In genomic region chr11:31740409-31740808, GRCm38 (mm10) we compare ENCODE assay signal across 31 mouse cellular contexts.
DNase-seq lines count a peak whose midpoint lies in the region; ATAC-seq and TF ChIP-seq lines count a peak whose summit lies in the region.
"Had no signal": no experiment of that assay in that cellular context is flagged by ENCODE, and none has a peak within 500 bp of the region (broad histone marks: within the 10 kb centered on the region; RNA-seq: fewer than 3 reads in every experiment).

No protein-coding gene starts in this region.

- ATAC-seq in lung, embryonic 14.5 days (ENCODE audit: insufficient read depth) = peak; percentile 62
- peak; percentile 81 for ATAC-seq in lung, postnatal 0 days
- ATAC-seq: forebrain, embryonic 15.5 days; hindbrain, embryonic 16.5 days; Patski had no signal

- H3K9ac ChIP-seq in lung, embryonic 14.5 days = no peak overlapping the region
- no peak overlapping the region for H3K9ac ChIP-seq in lung, postnatal 0 days (replicated peaks; ENCODE audit: low read depth)
- H3K9ac ChIP-seq: embryonic facial prominence, embryonic 12.5 days; embryonic facial prominence, embryonic 15.5 days; forebrain, embryonic 12.5 days; forebrain, embryonic 15.5 days; heart, embryonic 12.5 days; heart, embryonic 15.5 days; hindbrain, embryonic 13.5 days had no signal

- TF ChIP-seq EP300 in lung, postnatal 0 days (IDR thresholded peaks at IDR 0.05) = peak; percentile 98

- WGBS in lung, embryonic 14.5 days = 56% methylated on average over 5 of the region's 5 CpGs
- 52% methylated on average over 5 of the region's 5 CpGs for WGBS in lung, postnatal 0 days

- H3K36me3 ChIP-seq in lung, embryonic 14.5 days (ENCODE audit: insufficient read depth) = no peaks in the 10 kb centered on the region
- H3K36me3 ChIP-seq in lung, postnatal 0 days (ENCODE audit: insufficient read depth, low read length) = no peaks in the 10 kb centered on the region
- H3K36me3 ChIP-seq: embryonic facial prominence, embryonic 12.5 days; embryonic facial prominence, embryonic 15.5 days; forebrain, embryonic 12.5 days; forebrain, embryonic 15.5 days; G1E; heart, embryonic 12.5 days; heart, embryonic 15.5 days; hindbrain, embryonic 10.5 days; hindbrain, embryonic 13.5 days had no signal

- DNase-seq in lung, adult 18-20 months = peak; percentile 81 to 88
- peak; percentile 74 for DNase-seq in lung, embryonic 14.5 days
- DNase-seq in lung, postnatal 0 days (ENCODE audit: low spot score) = peak; percentile 91
- peak; percentile 83 for DNase-seq in lung, postnatal 25 days (ENCODE audit: low spot score)
- DNase-seq in embryo, embryonic 9.5 days (ENCODE audit: extremely low spot score) = no peak
- DNase-seq in adrenal gland, postnatal 14 days = no peak
- DNase-seq in kidney, adult 9 months = no peak
- no peak for DNase-seq in cerebellum, adult 11 months
- DNase-seq: adrenal gland, postnatal 10 days; B cell, adult 2 months; cerebellum, adult 11-12 months; cerebellum, adult 8-10 months; cerebellum, postnatal 10 days; cerebellum, postnatal 36 days; gastrocnemius, postnatal 10 days; gastrocnemius, postnatal 36 days; heart, adult 11 months; heart, postnatal 10 days; heart, postnatal 36 days had no signal

- H3K4me3 ChIP-seq in lung, embryonic 14.5 days (ENCODE audit: low read depth, low read length) = no peak overlapping the region
- no peak overlapping the region for H3K4me3 ChIP-seq in lung, postnatal 0 days (ENCODE audit: low read depth, low read length)
- H3K4me3 ChIP-seq: embryonic facial prominence, embryonic 12.5 days; embryonic facial prominence, embryonic 15.5 days; forebrain, embryonic 12.5 days; forebrain, embryonic 15.5 days; heart, embryonic 12.5 days; heart, embryonic 15.5 days; hindbrain, embryonic 10.5 days; hindbrain, embryonic 13.5 days had no signal

- no peak overlapping the region for H3K27ac ChIP-seq in lung, embryonic 14.5 days (ENCODE audit: low read depth)
- 0 out of 2 replicates have a peak overlapping the region, but pooled peaks have one; percentile 32 for H3K27ac ChIP-seq in lung, postnatal 0 days (ENCODE audit: low read length)
- H3K27ac ChIP-seq: embryonic facial prominence, embryonic 12.5 days; embryonic facial prominence, embryonic 15.5 days; forebrain, embryonic 12.5 days; forebrain, embryonic 15.5 days; heart, embryonic 15.5 days; hindbrain, embryonic 13.5 days had no signal

- no peak for TF ChIP-seq CTCF in lung, embryonic 14.5 days (IDR thresholded peaks at IDR 0.05; ENCODE audit: low read depth)
- TF ChIP-seq CTCF in lung, postnatal 0 days (IDR thresholded peaks at IDR 0.05) = no peak

- H3K4me1 ChIP-seq in lung, embryonic 14.5 days (ENCODE audit: insufficient read depth) = no peaks in the 10 kb centered on the region
- H3K4me1 ChIP-seq in lung, postnatal 0 days (ENCODE audit: insufficient read depth, low read depth, low read length) = peaks cover 4% of the 10 kb centered on the region
- H3K4me1 ChIP-seq: embryonic facial prominence, embryonic 15.5 days had no signal

- H3K9me3 ChIP-seq in lung, embryonic 14.5 days (ENCODE audit: low read depth, low read length) = no peaks in the 10 kb centered on the region
- H3K9me3 ChIP-seq in lung, postnatal 0 days (ENCODE audit: low read length) = no peaks in the 10 kb centered on the region
- H3K9me3 ChIP-seq: embryonic facial prominence, embryonic 12.5 days; embryonic facial prominence, embryonic 15.5 days; forebrain, embryonic 12.5 days; forebrain, embryonic 15.5 days; G1E; heart, embryonic 12.5 days; heart, embryonic 15.5 days; hindbrain, embryonic 10.5 days; hindbrain, embryonic 13.5 days had no signal

- no peaks in the 10 kb centered on the region for H3K27me3 ChIP-seq in lung, embryonic 14.5 days (ENCODE audit: insufficient read depth, low read length)
- no peaks in the 10 kb centered on the region for H3K27me3 ChIP-seq in lung, postnatal 0 days (replicated peaks; ENCODE audit: insufficient read depth, low read length)
- H3K27me3 ChIP-seq: CH12.LX; embryonic facial prominence, embryonic 12.5 days; embryonic facial prominence, embryonic 15.5 days; forebrain, embryonic 12.5 days; forebrain, embryonic 15.5 days; heart, embryonic 12.5 days; heart, embryonic 15.5 days; hindbrain, embryonic 13.5 days; Patski had no signal

- H3K4me2 ChIP-seq in lung, embryonic 14.5 days = no peak overlapping the region
- H3K4me2 ChIP-seq in lung, postnatal 0 days (replicated peaks; ENCODE audit: low read depth, low read length) = no peak overlapping the region
- H3K4me2 ChIP-seq: embryonic facial prominence, embryonic 12.5 days; embryonic facial prominence, embryonic 15.5 days; forebrain, embryonic 12.5 days; forebrain, embryonic 15.5 days; heart, embryonic 12.5 days; heart, embryonic 15.5 days; hindbrain, embryonic 13.5 days had no signal

Comparison
In these comparisons a context has a peak if more than half of its experiments do, and no peak if none do; other contexts are left out.
1. DNase-seq: peak in lung, adult 18-20 months (2 of 2), lung, embryonic 14.5 days (single experiment), lung, postnatal 0 days (single experiment) and lung, postnatal 25 days (single experiment); none in embryo, embryonic 9.5 days (single experiment), adrenal gland, postnatal 14 days (single experiment), kidney, adult 9 months (single experiment) and cerebellum, adult 11 months (single experiment).